Mouse (Mus musculus): ENCODE data around the gene Pex11g.

GRCm38 (mm10) chr8:3421507-3421906 is 46.0 kb downstream of the Pex11g start:
- TF ChIP-seq CTCF (IDR thresholded peaks at IDR 0.05; ENCODE audit: low read depth): no peak
- no peak for TF ChIP-seq EP300 (IDR thresholded peaks at IDR 0.05; ENCODE audit: low read depth)
